Mouse (Mus musculus): Measurements from ENCODE around the gene Aco1.

The Aco1 gene

DNA sequence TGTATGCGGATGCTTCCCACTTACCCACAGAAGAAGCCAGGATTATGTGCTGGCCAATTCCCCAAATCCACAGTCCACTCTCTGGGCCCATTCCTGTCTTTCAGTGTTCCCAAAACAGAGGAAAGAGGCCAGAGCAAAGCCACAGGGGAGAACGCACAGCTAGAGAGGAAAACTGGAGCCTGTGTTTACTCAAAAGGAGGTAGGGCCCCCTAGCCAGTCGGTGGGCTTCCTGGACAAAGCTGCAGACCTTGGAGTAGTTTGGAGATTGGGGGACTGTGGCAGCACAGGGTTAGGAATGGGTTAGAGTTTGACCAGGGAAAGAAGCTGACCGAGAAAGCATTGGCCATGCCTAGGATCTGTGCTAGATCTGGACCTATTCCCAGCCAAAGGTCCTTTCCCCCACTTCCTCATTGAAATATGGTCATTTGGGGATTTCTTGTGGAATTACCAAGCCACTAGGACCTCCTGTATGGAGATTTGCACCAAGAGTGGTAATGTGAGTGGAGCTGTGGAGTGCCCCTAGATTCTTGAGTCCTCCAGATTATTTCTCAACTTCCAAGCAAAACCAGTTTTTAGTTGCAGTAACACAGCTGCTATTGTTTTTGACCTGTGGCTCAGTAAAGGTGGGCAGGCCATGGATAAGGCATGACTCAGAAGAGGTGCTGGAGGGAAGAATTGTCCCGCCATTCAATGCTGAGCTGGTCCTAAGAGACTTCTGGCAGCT, 14.8 kb downstream of the Aco1 start:
- no peak for DNase-seq (ENCODE audit: low spot score)

DNA sequence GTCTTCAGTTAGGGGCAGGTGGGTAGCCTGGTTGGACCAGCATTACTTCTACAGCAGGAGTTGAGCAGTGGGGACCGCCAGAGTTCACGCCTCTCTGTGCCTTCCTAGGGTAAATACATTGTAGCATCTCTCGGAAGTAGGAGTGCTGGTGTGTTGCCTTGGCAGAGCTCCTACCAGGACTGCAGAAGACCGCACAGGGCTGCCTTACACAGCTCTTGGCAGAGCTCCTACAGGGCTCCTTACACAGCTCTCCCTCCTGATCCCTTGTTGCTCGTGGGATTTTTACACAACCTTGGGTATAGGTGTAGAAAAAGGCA, 15.3 kb downstream of the Aco1 start:
- no peak for DNase-seq (ENCODE audit: low spot score)

DNA sequence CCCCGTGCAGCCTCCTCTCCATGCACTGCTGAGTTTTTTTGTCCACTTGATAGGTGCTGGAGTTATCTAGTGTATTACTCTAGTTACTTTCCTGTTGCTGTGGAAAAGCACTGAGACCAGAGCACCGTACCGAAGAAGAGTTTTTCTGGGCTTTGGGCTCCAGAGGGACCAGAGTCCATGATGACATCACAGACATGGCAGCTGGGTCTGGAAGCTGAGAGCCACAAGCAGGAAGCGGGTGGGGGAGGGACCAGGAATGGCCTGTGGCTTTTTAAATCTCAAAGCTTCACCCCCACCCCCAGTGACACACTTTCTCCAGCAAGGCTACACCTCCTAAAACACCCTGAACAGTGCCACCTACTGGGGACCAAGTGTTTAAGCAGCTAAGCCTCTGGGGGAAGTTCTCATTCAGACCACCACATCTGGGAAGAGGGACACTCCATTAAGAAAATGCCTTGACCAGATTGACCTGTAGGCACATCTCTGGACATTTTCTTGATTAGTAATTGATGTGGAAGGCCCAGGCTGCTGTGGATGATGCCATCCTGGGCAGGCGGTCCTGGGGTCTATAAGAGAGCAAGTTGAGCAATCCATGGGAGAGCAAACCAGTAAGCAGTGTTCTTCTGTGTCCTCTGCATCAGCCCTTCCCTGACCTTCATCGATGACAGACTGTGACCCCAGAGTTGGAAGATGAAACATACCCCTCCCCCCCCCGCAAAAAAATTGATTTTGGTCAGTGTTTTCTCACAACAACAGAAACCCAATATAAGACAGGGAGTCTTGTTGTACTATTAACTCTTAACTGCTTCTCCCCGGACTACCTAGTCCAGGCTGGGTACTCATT, 17.9 kb downstream of the Aco1 start:
- no peak for DNase-seq (ENCODE audit: low spot score)

DNA sequence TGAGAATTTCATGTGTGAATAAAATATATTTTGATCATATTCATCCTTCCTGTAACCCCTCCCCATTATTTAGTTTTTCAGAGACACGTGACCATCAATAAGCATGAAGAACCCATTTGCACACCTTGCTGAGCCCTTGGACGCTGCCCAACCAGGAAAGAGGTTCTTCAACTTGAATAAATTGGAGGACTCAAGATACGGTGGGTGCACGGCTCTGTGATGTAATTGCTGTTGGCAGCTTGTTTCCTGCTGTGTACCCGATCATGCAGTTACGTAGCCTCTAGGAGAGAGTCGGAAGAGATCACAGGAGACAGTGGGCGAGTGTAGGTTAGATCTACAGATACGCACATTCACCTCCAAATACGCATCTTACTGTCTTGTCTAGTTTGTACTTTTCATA, 20.8 kb downstream of the Aco1 start:
- DNase-seq (ENCODE audit: low spot score), result no peak

DNA sequence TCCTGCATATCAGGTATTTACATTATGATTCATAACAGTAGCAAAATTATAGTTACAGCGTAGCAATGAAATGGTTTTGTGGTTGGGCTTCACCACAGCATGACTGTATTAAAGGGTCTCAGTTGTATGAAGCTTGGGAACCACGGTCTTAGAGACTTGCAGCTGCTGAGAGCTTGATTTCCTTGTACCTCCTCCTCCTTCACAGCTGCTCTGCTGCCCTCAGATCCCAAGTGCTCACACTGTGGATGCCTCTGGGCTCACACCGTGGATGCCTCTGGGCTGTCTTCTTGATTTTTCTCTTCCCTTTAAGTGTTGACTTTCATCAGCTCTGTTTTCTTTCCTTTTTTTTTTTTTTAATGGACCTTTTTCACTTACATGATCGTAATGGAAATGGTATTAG, 28.6 kb downstream of the Aco1 start:
- DNase-seq (ENCODE audit: low spot score), result no peak

GRCm38 (mm10) chr4:40172336-40172735, 29.5 kb downstream of the Aco1 start:
- no peak for DNase-seq (ENCODE audit: low spot score)

DNA sequence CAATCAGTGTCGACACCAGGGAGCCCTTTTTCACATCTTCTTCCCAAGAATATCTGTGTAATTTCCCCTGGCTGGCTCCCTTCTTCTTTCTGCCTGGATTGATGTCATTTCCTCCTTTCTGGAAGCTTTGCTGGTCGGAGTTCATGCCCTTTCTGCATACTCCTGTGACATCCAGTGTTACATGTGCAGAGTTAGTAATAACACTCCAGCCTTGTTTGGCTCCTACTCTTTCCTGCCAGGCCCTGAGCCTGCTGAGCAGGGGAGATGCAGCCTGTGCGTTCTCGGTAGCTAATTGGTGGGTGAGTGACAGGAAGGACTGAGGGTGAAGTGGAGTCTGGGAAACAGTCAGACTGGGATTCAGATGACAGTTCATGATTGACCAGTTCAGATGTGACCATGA, 31.4 kb downstream of the Aco1 start:
- no peak for DNase-seq (ENCODE audit: low spot score)

GRCm38 (mm10) chr4:40178584-40178983, 35.7 kb downstream of the Aco1 start:
- no peak for DNase-seq (ENCODE audit: low spot score)

GRCm38 (mm10) chr4:40180046-40180445, 37.2 kb downstream of the Aco1 start:
- no peak for DNase-seq (ENCODE audit: low spot score)

DNA sequence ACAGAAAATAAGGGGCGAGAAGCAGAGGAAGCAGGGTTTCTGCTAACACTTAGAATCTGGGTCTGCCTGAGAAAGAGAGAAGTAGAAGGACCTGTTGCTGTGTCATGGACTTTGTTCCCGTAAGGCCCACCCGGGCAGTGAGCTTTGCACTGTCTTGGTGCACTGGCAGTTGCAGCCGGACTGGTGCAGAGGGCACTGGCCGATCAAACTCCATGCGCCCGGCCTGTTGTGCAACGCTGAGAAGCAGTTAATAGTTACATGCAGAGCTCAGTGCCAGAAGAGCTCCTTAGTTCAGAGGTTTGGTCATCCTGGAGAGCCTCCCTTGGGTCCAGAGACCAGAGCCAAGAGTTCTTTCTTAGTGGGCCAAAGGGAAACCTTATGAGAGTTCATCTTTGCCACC, 38.8 kb downstream of the Aco1 start:
- no peak for DNase-seq (ENCODE audit: low spot score)

- peak; percentile 82 for DNase-seq (ENCODE audit: low spot score)
Measured at GRCm38 (mm10) chr4:40182651-40183320, 39.9 kb downstream of the Aco1 start.

- no peak for DNase-seq (ENCODE audit: low spot score)
Measured at GRCm38 (mm10) chr4:40183781-40184180, 40.9 kb downstream of the Aco1 start.

- no peak for DNase-seq (ENCODE audit: low spot score)
Measured at GRCm38 (mm10) chr4:40184470-40184869, 41.6 kb downstream of the Aco1 start.

GRCm38 (mm10) chr4:40187956-40188355, 45.1 kb downstream of the Aco1 start:
- no peak for DNase-seq (ENCODE audit: low spot score)

GRCm38 (mm10) chr4:40192246-40192645, 49.4 kb downstream of the Aco1 start:
- DNase-seq (ENCODE audit: low spot score), result no peak

- DNase-seq (ENCODE audit: low spot score), result no peak
Measured at GRCm38 (mm10) chr4:40193461-40193860, 50.6 kb downstream of the Aco1 start.

DNA sequence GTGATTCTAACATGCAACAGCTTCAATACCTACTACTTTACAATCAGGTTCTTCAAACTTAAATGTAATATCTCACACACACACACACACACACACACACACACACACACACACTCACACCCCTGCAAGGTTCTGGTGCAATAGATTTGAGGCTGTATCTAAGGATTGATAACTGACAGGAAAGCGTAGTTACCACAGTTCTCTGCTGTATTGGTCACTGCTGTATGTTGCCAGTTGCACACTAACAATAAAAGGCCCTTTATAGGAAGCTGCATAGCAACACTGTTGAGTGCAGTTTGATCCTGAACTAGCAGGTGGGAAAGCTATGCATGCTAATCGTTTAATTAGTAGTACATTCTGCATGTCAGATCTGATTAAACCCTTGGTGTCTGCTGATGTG, 52.5 kb downstream of the Aco1 start:
- no peak for DNase-seq (ENCODE audit: low spot score)

GRCm38 (mm10) chr4:40202205-40202604, 59.3 kb downstream of the Aco1 start:
- no peak for DNase-seq (ENCODE audit: low spot score)

GRCm38 (mm10) chr4:40204374-40204773, 61.5 kb downstream of the Aco1 start:
- no peak for DNase-seq (ENCODE audit: low spot score)

DNA sequence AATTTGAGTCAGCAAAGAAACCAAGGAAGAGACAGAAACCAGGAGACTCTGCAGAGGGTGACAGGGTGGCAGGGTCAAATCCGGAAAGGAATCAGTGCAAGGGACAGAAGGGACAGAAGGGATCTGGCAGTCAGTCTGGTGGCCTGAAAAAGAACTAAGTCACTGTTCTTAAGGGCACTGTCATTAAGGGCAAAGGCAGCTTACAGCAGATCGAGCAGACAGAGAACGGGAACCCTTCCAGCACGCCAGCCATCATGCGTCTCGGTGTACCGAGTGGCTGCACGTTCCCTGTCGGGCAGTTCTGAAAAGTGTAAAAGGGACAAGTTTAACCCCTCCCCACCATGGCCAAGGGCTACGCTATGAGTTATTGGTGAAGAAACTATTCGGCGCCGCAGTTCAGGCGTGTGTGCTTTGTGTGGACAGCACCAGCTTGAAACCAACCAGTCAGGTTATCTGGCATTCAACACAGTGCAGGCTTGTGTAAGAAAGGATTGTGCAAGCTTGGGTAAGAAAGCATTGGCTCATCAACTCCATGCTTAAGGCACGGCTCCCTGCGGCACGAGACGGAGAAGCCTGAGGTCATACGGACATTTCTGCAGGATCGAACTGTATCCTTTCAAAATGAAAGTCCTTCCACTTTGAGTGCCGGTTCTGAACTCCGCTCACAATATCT, 62.5 kb downstream of the Aco1 start:
- DNase-seq (ENCODE audit: low spot score), result no peak

GRCm38 (mm10) chr4:40207701-40208100, 64.8 kb downstream of the Aco1 start:
- no peak for DNase-seq (ENCODE audit: low spot score)

DNA sequence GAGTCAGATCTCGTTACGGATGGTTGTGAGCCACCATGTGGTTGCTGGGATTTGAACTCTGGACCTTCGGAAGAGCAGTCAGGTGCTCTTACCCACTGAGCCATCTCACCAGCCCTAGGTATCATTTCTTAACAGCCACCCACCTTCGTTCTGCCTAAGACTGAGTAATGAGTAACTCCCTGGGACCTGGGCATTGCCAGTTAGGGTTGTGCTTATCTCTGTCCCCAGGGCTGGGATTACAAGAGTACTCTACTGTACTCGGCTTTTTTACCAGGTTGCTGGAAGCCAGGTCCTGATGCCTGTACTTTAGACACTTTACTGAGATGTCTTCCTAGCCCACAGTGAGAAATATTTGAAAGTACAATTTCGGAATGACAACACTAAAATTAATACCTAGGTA, 69.3 kb downstream of the Aco1 start:
- no peak for DNase-seq (ENCODE audit: low spot score)

GRCm38 (mm10) chr4:40217910-40218309, 75.0 kb downstream of the Aco1 start:
- no peak for DNase-seq (ENCODE audit: low spot score)

Measured in embryo, embryonic 10.5 days (tissue).